Mouse (Mus musculus) liver, embryonic 14.5 days (tissue): Measurements from ENCODE around the gene Dip2c. TPM values are rescaled to one million over a fixed set of nuclear protein-coding genes. Genes with fewer than 3 reads are reported as not detected.

Experiments used
- ATAC-seq: fragments of 200-750 bp; cut with Nextera tagmentation; 2 replicates; pipeline ENCODE4 v1.8.0; 2017; ENCODE audit warnings: moderate number of reproducible peaks, mild to moderate bottlenecking, moderate library complexity; ENCODE audit not compliant: insufficient read depth
- DNase-seq, 3 experiments: peaks; one replicate each; pipeline ENCODE4 v3.0.0-alpha.2; 2012 to 2013; ENCODE audit warnings: low read depth in 3 of 3, low spot score in 3 of 3
- H3K27ac ChIP-seq: fragments of 300-500 bp; sonication (generic); 2 replicates; pipeline ENCODE4 v1.5.1; 2014; ENCODE audit warnings: moderate library complexity, mild to moderate bottlenecking, control low read depth, inconsistent platforms
- H3K27me3 ChIP-seq: fragments of 300-500 bp; sonication (generic); 2 replicates; pipeline ENCODE4 v1.6.1; 2014; ENCODE audit warnings: mild to moderate bottlenecking, low read length, moderate library complexity; ENCODE audit not compliant: control insufficient read depth, insufficient read depth
- H3K36me3 ChIP-seq: fragments of 300-500 bp; sonication (generic); replicated peaks from 2 replicates; pipeline ENCODE4 v1.6.1; 2014; ENCODE audit warnings: low read depth; ENCODE audit not compliant: control insufficient read depth, insufficient read depth
- H3K4me1 ChIP-seq, 2 experiments: fragments of 200-500 bp in 1 of 2; fragments of 300-500 bp in 1 of 2; sonication (generic) in 1 of 2; replicated peaks; 2 replicates each; pipeline ENCODE4 v1.6.1; 2012 to 2014; ENCODE audit warnings: antibody characterized with exemption in 1 of 2, inconsistent platforms in 1 of 2, low read length in 1 of 2; ENCODE audit not compliant: control insufficient read depth in 2 of 2, insufficient read depth in 2 of 2
- H3K4me2 ChIP-seq: fragments of 300-500 bp; sonication (generic); 2 replicates; pipeline ENCODE4 v1.6.1; 2014; ENCODE audit warnings: low read depth, mild to moderate bottlenecking, control low read depth, moderate library complexity
- H3K4me3 ChIP-seq, 2 experiments: fragments of 200-500 bp in 1 of 2; fragments of 300-500 bp in 1 of 2; sonication (generic) in 1 of 2; 2 replicates each; pipeline ENCODE4 v1.5.1; 2012 to 2014; ENCODE audit warnings: low read depth in 2 of 2, low read length in 2 of 2, mild to moderate bottlenecking in 2 of 2, control low read depth in 1 of 2, inconsistent platforms in 1 of 2, moderate library complexity in 1 of 2; ENCODE audit not compliant: insufficient read depth in 1 of 2
- H3K9ac ChIP-seq: fragments of 300-500 bp; sonication (generic); replicated peaks from 2 replicates; pipeline ENCODE4 v1.6.1; 2014; ENCODE audit warnings: mild to moderate bottlenecking, control low read depth, moderate library complexity
- H3K9me3 ChIP-seq: fragments of 300-500 bp; sonication (generic); 2 replicates; pipeline ENCODE4 v1.6.1; 2016; ENCODE audit warnings: low read length, mixed read lengths; ENCODE audit not compliant: control insufficient read depth
- CTCF ChIP-seq: IDR thresholded peaks from 2 replicates; pipeline ENCODE4 v1.5.1; 2016; ENCODE audit warnings: antibody characterized with exemption, low read depth, control low read depth
- EP300 ChIP-seq: IDR thresholded peaks from 2 replicates; pipeline ENCODE4 v1.6.1; 2016; ENCODE audit warnings: antibody characterized with exemption, low read depth
- WGBS: fragments of 180-500 bp; shearing (Covaris S2); extraction: QIAGEN DNeasy Blood & Tissue Kit; methylation state at CpG from one replicate; pipeline ENCODE4 v1.1.7; 2014; ENCODE audit not compliant: insufficient replicate concordance; 5-methylcytosine and 5-hydroxymethylcytosine counted together
- polyA plus RNA-seq, 2 experiments: library from polyadenylated mRNA; depleted of rRNA in 1 of 2; stranded (reverse) in 1 of 2; unstranded in 1 of 2; fragments of >200 nt; fragmentation: Nextera tagmentation in 1 of 2; extraction: Ambion mirVana in 1 of 2; gene quantifications; 2 replicates each; pipeline versions ENCODE4 v1.2.1 to v1.2.3; 2012 to 2014

Dip2c gene
- polyA plus RNA-seq, 2 experiments: 0.46 to 0.55 TPM

DNA sequence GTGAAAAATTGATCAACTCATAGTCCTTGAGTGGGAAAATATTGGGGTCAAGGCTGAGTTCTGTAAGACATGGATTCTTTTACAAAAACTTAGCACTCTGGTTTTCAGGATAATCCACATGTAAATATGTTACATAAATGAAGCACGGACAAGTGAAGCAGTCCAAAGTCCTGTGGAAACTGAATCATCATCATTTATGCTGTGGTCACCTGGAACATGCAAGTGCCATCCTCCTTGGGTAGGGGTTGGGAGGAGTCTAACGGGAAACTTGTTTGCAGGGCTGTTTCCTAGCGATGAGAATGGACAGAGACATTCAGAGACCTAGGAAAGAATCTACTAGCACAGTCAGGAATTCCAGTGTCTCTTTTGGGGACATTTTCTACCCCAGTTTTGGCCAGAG lies 213.4 kb downstream of the Dip2c start:
- H3K27ac ChIP-seq: no peak overlapping the region
- TF ChIP-seq EP300: no peak
- no peak for TF ChIP-seq CTCF
- H3K4me1 ChIP-seq: no peaks in the 10 kb centered on the region
- no peaks in the 10 kb centered on the region for H3K9me3 ChIP-seq
- H3K4me3 ChIP-seq: no peak overlapping the region
- no peaks in the 10 kb centered on the region for H3K36me3 ChIP-seq
- H3K9ac ChIP-seq: no peak overlapping the region
- WGBS: 63% methylated on average over 3 of the region's 3 CpGs
- no peak overlapping the region for H3K4me2 ChIP-seq
- ATAC-seq (no peak), DNase-seq (no peak)
- H3K27me3 ChIP-seq: no peaks in the 10 kb centered on the region

DNA sequence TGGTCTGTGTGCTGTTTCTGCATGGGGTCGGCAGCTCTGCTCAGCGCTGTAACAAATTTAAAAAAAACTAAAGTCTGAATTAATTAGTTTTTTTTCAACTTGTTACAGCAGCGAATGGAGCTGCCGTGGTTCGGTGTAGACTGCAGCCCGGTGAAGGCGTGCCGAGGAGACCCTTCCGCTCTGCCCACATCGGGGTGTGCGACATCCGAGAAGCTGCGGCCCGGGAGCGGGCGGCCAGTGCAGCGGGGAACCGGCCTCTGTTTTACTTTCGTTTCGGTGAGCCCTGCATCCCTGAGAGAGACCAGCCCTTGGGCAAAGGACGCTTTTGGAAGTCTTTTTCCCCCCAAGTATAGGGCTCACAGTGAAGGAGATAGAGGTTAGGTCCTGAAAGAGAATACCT lies 218.4 kb downstream of the Dip2c start:
- H3K27ac ChIP-seq: no peak overlapping the region
- no peaks in the 10 kb centered on the region for H3K27me3 ChIP-seq
- DNase-seq: no peak
- 44% methylated on average over 21 of the region's 21 CpGs for WGBS
- H3K4me1 ChIP-seq: no peaks in the 10 kb centered on the region
- H3K9me3 ChIP-seq: no peaks in the 10 kb centered on the region
- H3K4me2 ChIP-seq: peak overlapping the region; percentile 51
- H3K36me3 ChIP-seq: no peaks in the 10 kb centered on the region
- ATAC-seq: no peak
- H3K4me3 ChIP-seq: peak overlapping the region; percentile 45 to 48
- H3K9ac ChIP-seq: no peak overlapping the region
- TF ChIP-seq EP300 (no peak), CTCF (no peak)

GRCm38 (mm10) chr13:9504118-9504856 lies 228.0 kb downstream of the Dip2c start:
- Histone ChIP-seq H3K4me3 (no peak overlapping the region), H3K27ac (no peak overlapping the region), H3K36me3 (no peaks in the 10 kb centered on the region), H3K9me3 (no peaks in the 10 kb centered on the region), H3K9ac (no peak overlapping the region), H3K4me1 (no peaks in the 10 kb centered on the region), H3K27me3 (no peaks in the 10 kb centered on the region), H3K4me2 (no peak overlapping the region)
- WGBS: 22% methylated on average over 6 of the region's 6 CpGs
- no peak for DNase-seq
- TF ChIP-seq CTCF: no peak
- no peak for TF ChIP-seq EP300
- ATAC-seq: no peak

- no peak for ATAC-seq
- no peaks in the 10 kb centered on the region for H3K9me3 ChIP-seq
- H3K9ac ChIP-seq: no peak overlapping the region
- H3K27ac ChIP-seq: no peak overlapping the region
- H3K4me3 ChIP-seq: no peak overlapping the region
- TF ChIP-seq EP300 (no peak), CTCF (no peak)
- H3K27me3 ChIP-seq: no peaks in the 10 kb centered on the region
- no peaks in the 10 kb centered on the region for H3K36me3 ChIP-seq
- H3K4me1 ChIP-seq: no peaks in the 10 kb centered on the region
- no peak for DNase-seq
- H3K4me2 ChIP-seq: no peak overlapping the region
Observed at GRCm38 (mm10) chr13:9538556-9538955, 262.2 kb downstream of the Dip2c start.

GRCm38 (mm10) chr13:9547698-9548344 lies 271.5 kb downstream of the Dip2c start:
- Histone ChIP-seq H3K4me1 (peaks cover 0 to 5% of the 10 kb centered on the region in 2 experiments; a peak in 3 of 4 replicates), H3K4me3 (no peak overlapping the region), H3K9ac (no peak overlapping the region), H3K27me3 (no peaks in the 10 kb centered on the region), H3K27ac (no peak overlapping the region), H3K36me3 (no peaks in the 10 kb centered on the region), H3K4me2 (peak overlapping the region; percentile 13; the same call in 1 of the 2 replicates), H3K9me3 (no peaks in the 10 kb centered on the region)
- TF ChIP-seq CTCF: no peak
- no peak for TF ChIP-seq EP300
- ATAC-seq (peak; percentile 43; the same call in 1 of the 2 replicates), DNase-seq (no peak)
- 15% methylated on average over 9 of the region's 9 CpGs for WGBS
